Mouse (Mus musculus): Measurements from ENCODE around the gene Tcstv3. TPM values are rescaled to one million over a fixed set of nuclear protein-coding genes. Genes with fewer than 3 reads are reported as not detected.

Gene Tcstv3
- polyA plus RNA-seq, 1 experiment from 2014 or later = not detected

DNA sequence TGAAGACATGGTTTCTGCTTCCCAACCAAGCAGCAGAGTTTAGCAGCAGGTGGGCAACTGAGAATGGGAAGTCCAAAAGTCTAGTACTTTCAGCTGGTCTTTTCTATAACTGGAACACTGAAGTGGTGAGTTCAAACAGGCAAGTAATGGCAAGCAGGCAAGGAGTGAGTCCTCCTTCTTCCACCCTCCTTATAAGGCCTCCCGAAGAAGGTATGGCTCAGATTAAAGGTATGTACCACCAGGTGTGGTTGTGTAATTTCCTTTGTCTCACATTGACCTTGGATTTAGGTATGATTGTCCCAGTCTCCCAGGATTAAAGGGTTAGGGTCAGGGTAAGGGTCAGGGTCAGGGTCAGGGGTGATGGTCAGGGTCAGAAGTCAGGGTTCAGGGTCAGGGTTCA, 4.0 kb downstream of the Tcstv3 start:
- ATAC-seq (ENCODE audit: insufficient number of reproducible peaks, insufficient read depth, low FRiP score, low read depth) = no peak
- Histone ChIP-seq H3K36me3 (ENCODE audit: control insufficient read depth, insufficient read depth, low read length) (no peaks in the 10 kb centered on the region), H3K27me3 (ENCODE audit: control insufficient read depth, insufficient read depth, low read length) (no peaks in the 10 kb centered on the region), H3K9ac (replicated peaks; ENCODE audit: low read depth, low read length) (no peak overlapping the region), H3K4me1 (ENCODE audit: control insufficient read depth, insufficient read depth, low read length) (no peaks in the 10 kb centered on the region), H3K27ac (ENCODE audit: low read length) (no peak overlapping the region), H3K9me3 (ENCODE audit: control insufficient read depth, low read depth, low read length) (no peaks in the 10 kb centered on the region), H3K4me3 (ENCODE audit: low read depth, low read length) (no peak overlapping the region), H3K4me2 (replicated peaks; ENCODE audit: low read depth, low read length) (no peak overlapping the region)
- WGBS = 88% methylated on average over 1 of the region's 1 CpGs

Other genes with a start within 250 kb of the Tcstv3 start
- not detected in 2 replicates for gene Gm20767, start 176.6 kb upstream of the Tcstv3 start, polyA plus RNA-seq (2014; fragmentation: Nextera tagmentation; extraction: Ambion mirVana)
- gene Gm21818, start 144.4 kb upstream of the Tcstv3 start, polyA plus RNA-seq (2014; fragmentation: Nextera tagmentation; extraction: Ambion mirVana) = not detected in 2 replicates
- not detected in 2 replicates for gene Gm21762, start 100.9 kb upstream of the Tcstv3 start, polyA plus RNA-seq (2014; fragmentation: Nextera tagmentation; extraction: Ambion mirVana)
- not detected in 2 replicates for gene Gm21731, start 77.8 kb upstream of the Tcstv3 start, polyA plus RNA-seq (2014; fragmentation: Nextera tagmentation; extraction: Ambion mirVana)
- not detected in 2 replicates for gene AF067061, start 53.8 kb upstream of the Tcstv3 start, polyA plus RNA-seq (2014; fragmentation: Nextera tagmentation; extraction: Ambion mirVana)
- gene BC147527, start 16.5 kb upstream of the Tcstv3 start, polyA plus RNA-seq (2014; fragmentation: Nextera tagmentation; extraction: Ambion mirVana) = 0.21 and 0.95 TPM in 2 replicates